Mouse (Mus musculus) cerebellum, adult 2 months (tissue): ENCODE measurements at regions not wholly inside any gene's neighbourhood (a gene's known extent, or its start where the extent isn't known, plus 50 kb on each side); places are given as distances from the start of the nearest gene placed in this dataset.

ENCODE experiments used
- CTCF ChIP-seq: fragments of 200-500 bp; IDR thresholded peaks from 2 replicates; pipeline ENCODE4 v1.5.1; 2011; ENCODE audit warnings: low read depth, mild to moderate bottlenecking, control low read depth, low read length, moderate library complexity, borderline replicate concordance; ENCODE audit not compliant: insufficient read depth
- POLR2A ChIP-seq: fragments of 200-500 bp; IDR thresholded peaks from 2 replicates; pipeline ENCODE4 v1.6.1; 2011; ENCODE audit warnings: low read length, control low read depth, borderline replicate concordance; ENCODE audit not compliant: insufficient read depth

DNA sequence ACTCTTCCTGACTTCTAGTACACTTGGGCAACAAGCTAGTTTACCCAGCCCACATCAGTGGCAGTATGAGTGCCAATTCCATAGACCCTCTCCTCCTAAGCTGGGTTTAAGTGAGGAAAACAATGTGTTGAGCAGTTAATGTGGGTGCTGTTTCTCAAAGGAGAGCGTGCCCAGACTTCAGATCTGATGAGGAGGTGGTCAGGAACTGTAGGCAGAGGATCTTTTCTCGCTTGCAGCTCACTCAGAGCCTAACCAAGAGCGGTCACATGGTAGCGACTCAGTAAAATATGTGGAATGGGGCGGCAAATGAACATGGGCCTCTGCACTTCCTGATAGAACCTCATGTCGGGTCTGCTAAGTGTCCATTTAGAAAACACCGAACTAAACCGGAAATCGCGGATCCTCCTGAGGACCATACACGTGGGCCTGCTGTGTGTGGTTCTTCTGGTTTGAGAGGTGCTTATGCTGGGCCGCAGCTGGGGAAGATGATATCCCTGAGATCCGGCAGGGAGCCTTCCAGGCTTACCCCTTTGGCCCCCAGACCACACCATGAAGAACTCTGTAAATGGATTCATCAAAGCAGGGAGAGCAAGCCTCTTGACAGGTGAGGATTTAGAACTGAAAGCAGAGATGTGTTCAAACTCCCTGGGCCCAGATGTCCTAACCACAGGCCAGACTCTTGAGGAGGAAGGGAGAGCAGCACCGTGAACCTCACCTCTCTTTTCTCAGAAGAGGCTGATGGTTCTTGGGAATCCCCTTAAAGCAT lies 153.1 kb downstream of the Zfp36l1 start:
- TF ChIP-seq CTCF (no peak), POLR2A (no peak)
